Mouse (Mus musculus) thymus, adult 2 months (tissue): Measurements from ENCODE around the gene Ccdc71. TPM values are rescaled to one million over a fixed set of nuclear protein-coding genes. Genes with fewer than 3 reads are reported as not detected.
A peak's percentile ranks its signal among the peaks of the same experiment; 100 is the strongest.

Source experiments
- DNase-seq: peaks from one replicate; pipeline ENCODE4 v3.0.0; 2021
- H3K27ac ChIP-seq: fragments of 200-500 bp; 2 replicates; pipeline ENCODE4 v1.5.1; 2012; ENCODE audit warnings: low read length, control low read depth; ENCODE audit not compliant: control insufficient read depth, insufficient read depth
- H3K27me3 ChIP-seq: fragments of 200-500 bp; 2 replicates; pipeline ENCODE4 v1.6.1; 2012; ENCODE audit warnings: mild to moderate bottlenecking, low read length, moderate library complexity, mixed read lengths; ENCODE audit not compliant: control insufficient read depth, insufficient read depth
- H3K36me3 ChIP-seq: fragments of 200-500 bp; 2 replicates; pipeline ENCODE4 v1.6.1; 2012; ENCODE audit warnings: mild to moderate bottlenecking, low read length, moderate library complexity; ENCODE audit not compliant: control insufficient read depth, insufficient read depth
- H3K4me1 ChIP-seq: fragments of 200-500 bp; replicated peaks from 2 replicates; pipeline ENCODE4 v1.6.1; 2012; ENCODE audit warnings: low read length; ENCODE audit not compliant: control insufficient read depth, insufficient read depth
- H3K4me3 ChIP-seq: fragments of 200-500 bp; 2 replicates; pipeline ENCODE4 v1.5.1; 2012; ENCODE audit warnings: mild to moderate bottlenecking, low read length, control low read depth, moderate library complexity; ENCODE audit not compliant: control insufficient read depth, insufficient read depth
- CTCF ChIP-seq: fragments of 200-500 bp; IDR thresholded peaks from 2 replicates; pipeline ENCODE4 v1.5.1; 2012; ENCODE audit warnings: mild to moderate bottlenecking, control low read depth, low read length, moderate library complexity, borderline replicate concordance; ENCODE audit not compliant: control insufficient read depth, poor library complexity, insufficient read depth; ENCODE audit errors: extremely low read depth
- POLR2A ChIP-seq: fragments of 200-500 bp; IDR thresholded peaks from 2 replicates; pipeline ENCODE4 v1.6.1; 2012; ENCODE audit warnings: mild to moderate bottlenecking, low read length, control low read depth, moderate library complexity; ENCODE audit not compliant: control insufficient read depth, poor library complexity, insufficient read depth; ENCODE audit errors: extremely low read depth
- WGBS: fragments of 180-500 bp; shearing (Covaris S2); methylation state at CpG from one replicate; pipeline ENCODE4 v1.1.7; 2018; 5-methylcytosine and 5-hydroxymethylcytosine counted together
- polyA plus RNA-seq: library from polyadenylated mRNA; depleted of rRNA; stranded (reverse); fragments of >200 nt; gene quantifications from 2 replicates; pipeline ENCODE4 v1.2.3, GENCODE M21; 2012

The Ccdc71 gene
- polyA plus RNA-seq, 1 experiment = 39.6 TPM

DNA sequence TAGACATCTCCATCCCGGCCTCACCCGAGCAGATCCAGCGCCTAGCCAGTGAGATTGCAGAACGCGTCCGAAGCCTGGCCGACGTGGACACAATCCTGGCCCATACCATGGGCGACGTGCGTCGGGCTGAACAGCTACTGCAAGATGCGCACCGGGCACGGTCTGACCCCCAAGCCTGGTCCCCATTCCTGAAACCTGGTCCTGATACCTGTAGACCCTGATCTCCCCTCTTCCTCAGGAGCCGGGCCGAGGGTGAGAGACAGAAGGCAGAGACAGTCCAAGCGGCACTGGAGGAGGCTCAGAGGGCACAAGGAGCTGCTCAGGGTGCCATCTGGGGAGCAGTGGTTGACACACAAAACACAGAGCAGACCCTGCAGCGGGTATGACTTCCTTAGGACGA lies 28.9 kb downstream of the Ccdc71 start:
- Histone ChIP-seq H3K36me3 (peaks cover 17% of the 10 kb centered on the region), H3K4me3 (no peak overlapping the region), H3K27me3 (no peaks in the 10 kb centered on the region), H3K4me1 (peaks cover 28% of the 10 kb centered on the region), H3K27ac (peak overlapping the region; percentile 77)
- DNase-seq = peak; percentile 16
- WGBS = 92% methylated on average over 20 of the region's 20 CpGs
- TF ChIP-seq CTCF (no peak), POLR2A (no peak)

DNA sequence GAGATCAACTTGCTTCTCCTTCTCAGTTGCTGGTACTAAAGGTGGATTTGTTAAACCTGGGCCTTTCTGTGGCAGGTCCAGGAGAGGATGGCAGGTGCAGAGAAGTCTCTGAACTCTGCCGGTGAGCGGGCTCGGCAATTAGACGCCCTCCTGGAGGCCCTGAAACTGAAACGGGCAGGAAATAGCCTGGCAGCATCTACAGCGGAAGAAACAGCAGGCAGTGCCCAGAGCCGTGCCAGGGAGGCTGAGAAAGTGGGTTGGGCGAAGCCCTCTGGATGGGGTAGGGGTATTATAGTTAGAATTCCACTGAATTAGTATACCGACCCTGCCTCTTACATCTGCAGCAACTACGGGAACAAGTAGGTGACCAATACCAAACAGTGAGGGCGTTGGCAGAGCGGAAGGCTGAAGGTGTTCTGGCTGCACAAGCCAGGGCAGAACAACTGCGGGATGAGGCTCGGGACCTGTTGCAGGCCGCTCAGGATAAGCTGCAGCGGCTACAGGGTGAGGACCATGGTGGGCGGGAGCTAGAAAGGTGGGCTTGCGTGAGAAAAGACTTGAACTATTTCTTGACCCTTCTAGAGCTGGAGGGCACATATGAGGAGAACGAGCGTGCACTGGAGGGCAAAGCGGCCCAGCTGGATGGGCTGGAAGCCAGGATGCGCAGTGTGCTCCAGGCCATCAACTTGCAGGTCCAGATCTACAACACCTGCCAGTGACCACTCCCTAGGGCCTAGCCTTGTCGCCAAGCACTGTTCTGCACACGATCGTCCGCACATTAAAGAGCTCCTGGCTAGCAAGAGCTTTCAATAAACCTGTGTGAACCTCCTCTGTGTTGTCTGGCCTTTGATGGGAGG lies 29.6 kb downstream of the Ccdc71 start:
- peak overlapping the region; percentile 77 for H3K27ac ChIP-seq
- H3K4me3 ChIP-seq = peak overlapping the region; percentile 86
- H3K4me1 ChIP-seq = peaks cover 28% of the 10 kb centered on the region
- peak; percentile 24 for DNase-seq
- TF ChIP-seq CTCF = no peak
- TF ChIP-seq POLR2A = 0 out of 2 replicates have a peak, but pooled peaks have one; percentile 32
- peaks cover 24% of the 10 kb centered on the region for H3K36me3 ChIP-seq
- 46% methylated on average over 26 of the region's 26 CpGs for WGBS
- no peaks in the 10 kb centered on the region for H3K27me3 ChIP-seq

DNA sequence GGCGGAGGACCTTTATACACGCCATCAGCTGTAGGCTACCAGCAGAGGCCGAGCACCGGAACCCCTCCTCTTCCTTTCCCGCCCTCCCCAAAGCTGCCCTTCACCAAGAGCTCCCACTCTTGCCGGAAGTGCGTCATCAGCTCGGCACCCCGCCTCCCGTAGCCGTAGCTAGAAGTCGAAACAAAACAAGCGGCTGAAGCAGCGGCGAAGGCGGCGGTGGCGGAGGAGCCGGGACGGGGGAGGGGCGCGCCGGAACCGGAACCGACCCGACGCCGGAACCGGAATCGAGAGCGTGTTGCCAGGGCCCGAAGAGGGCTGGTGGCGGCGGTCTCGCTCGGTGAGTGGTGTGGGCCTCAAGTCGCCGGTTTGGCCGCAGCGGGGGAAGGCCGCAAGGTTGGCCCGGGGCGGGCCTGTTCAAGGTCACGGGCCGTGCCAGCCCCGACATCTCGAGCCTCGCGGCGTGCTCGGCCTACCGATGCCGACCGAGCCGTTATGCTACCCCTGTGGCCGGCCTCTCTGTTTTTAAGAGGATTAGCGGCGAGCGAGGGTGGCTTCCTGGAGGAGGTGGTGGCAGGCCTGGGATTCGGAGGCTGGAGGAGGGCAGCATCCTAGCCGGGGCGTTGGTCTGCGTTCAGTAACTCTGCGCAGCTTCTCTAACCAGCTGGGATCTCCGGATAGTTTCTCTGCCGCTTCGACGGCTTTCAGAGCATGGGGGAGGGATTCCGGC lies 30.4 kb downstream of the Ccdc71 start, which contains the start of gene Usp19:
TSS of gene Usp19 (plus strand) at position 44 of the 727 bp plus-strand sequence.
- Histone ChIP-seq H3K4me3 (peak within 1 kb of the TSS; percentile 86), H3K4me1 (peaks cover 28% of the 10 kb centered on the region), H3K27ac (peak within 1 kb of the TSS; percentile 77), H3K36me3 (peaks cover 32% of the 10 kb centered on the region), H3K27me3 (no peaks in the 10 kb centered on the region)
- TF ChIP-seq CTCF (no peak), POLR2A (peak; percentile 70)
- WGBS = under 1% methylated on average over 69 of the region's 69 CpGs
- peak; percentile 94 for DNase-seq

DNA sequence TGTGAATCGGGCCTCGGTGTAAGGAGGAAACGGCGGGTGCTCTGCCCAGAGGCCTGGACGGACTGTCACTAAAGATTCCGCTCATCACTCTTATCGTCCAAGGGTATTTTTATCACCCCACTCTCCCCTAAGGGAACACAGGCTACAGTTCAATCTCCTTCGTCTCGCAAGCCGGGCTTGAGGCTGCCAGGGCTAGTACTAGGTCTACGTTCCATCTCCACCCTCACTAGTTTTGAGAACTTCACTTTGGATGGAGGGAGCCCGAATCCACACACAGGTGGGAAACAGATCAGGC lies 30.9 kb downstream of the Ccdc71 start:
- DNase-seq = no peak
- Histone ChIP-seq H3K4me3 (peak overlapping the region; percentile 86), H3K27me3 (no peaks in the 10 kb centered on the region), H3K36me3 (peaks cover 37% of the 10 kb centered on the region), H3K4me1 (peaks cover 28% of the 10 kb centered on the region), H3K27ac (peak overlapping the region; percentile 52)
- no peak for TF ChIP-seq CTCF
- no peak for TF ChIP-seq POLR2A
- under 1% methylated on average over 12 of the region's 12 CpGs for WGBS

DNA sequence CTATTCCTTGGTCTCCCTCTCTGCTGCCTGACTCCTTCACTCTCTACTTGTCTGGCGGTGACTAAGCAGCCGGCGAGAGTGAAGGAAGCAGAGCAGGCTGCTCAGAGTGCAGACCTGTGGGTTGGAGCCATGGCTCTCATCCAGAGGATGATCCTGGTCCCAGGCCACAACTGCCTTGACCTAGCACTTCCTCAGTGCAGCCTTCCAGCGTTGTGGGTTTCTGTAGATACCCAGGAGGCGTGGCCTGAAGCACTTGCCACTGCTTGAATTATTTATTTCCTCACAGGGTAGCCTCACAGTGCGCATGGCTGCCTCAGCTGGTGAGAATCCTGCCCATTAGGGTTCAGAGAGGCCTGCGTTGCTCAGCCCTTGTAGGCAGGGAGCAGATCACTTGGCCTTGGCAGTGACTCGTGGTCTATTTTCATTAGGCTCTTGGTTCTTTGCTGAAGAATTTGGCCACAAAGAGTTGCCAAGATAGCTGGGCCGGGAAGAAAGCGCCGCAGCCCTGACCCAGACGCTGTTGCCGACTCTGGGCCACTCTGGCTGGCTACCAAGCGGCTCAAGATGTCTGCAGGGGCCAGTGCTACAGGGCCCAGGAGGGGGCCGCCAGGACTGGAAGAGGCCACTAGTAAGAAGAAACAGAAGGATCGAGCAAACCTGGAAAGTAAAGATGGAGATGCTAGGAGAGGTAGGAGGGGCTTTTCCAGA lies 31.9 kb downstream of the Ccdc71 start:
- WGBS = 56% methylated on average over 16 of the region's 16 CpGs
- Histone ChIP-seq H3K27ac (no peak overlapping the region), H3K36me3 (peaks cover 45% of the 10 kb centered on the region), H3K27me3 (no peaks in the 10 kb centered on the region), H3K4me3 (peak overlapping the region; percentile 3; the same call in 1 of the 2 replicates), H3K4me1 (peaks cover 28% of the 10 kb centered on the region)
- DNase-seq = no peak
- no peak for TF ChIP-seq CTCF
- TF ChIP-seq POLR2A = no peak

DNA sequence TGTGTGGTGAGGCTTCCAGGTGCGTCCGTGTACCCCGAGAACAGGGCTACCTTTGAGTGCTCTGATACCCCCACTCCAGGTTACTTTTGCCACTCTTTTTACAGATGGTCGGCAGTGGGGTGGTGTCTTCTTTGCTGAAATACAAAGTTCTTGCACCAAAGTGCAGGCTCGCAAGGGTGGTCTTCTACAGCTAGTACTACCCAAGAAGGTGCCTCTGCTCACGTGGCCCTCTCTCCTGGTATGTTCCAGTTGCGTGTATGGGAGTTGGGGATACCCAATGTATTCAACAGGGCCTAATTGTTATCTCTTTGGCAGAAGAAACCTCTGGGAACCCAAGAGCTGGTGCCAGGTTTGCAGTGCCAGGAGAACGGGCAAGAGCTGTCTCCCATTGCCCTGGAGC lies 32.9 kb downstream of the Ccdc71 start:
- Histone ChIP-seq H3K36me3 (peaks cover 54% of the 10 kb centered on the region), H3K27me3 (no peaks in the 10 kb centered on the region), H3K4me3 (no peak overlapping the region), H3K4me1 (peaks cover 28% of the 10 kb centered on the region), H3K27ac (no peak overlapping the region)
- WGBS = 98% methylated on average over 8 of the region's 8 CpGs
- no peak for DNase-seq
- TF ChIP-seq POLR2A (no peak), CTCF (no peak)
